Mouse (Mus musculus): ENCODE measurements around the gene Olfml2a. TPM values are rescaled to one million over a fixed set of nuclear protein-coding genes. Genes with fewer than 3 reads are reported as not detected.

Olfml2a gene
- total and polyA plus RNA-seq, 3 experiments = 0.12 to 0.33 TPM; not detected in 1

- DNase-seq (ENCODE audit: low read depth, low spot score) = no peak
- Histone ChIP-seq H3K36me3 (ENCODE audit: control insufficient read depth in 1 of 2, insufficient read depth in 2 of 2, low read length in 2 of 2) (no peaks in the 10 kb centered on the region), H3K4me1 (ENCODE audit: control insufficient read depth in 1 of 2, insufficient read depth in 2 of 2, low read length in 2 of 2) (peaks cover 0 to 3% of the 10 kb centered on the region in 2 experiments; a peak in 2 of 4 replicates), H3K9ac (ENCODE audit: control insufficient read depth, low read depth, low read length, poor library complexity, severe bottlenecking) (no peak overlapping the region), H3K79me2 (ENCODE audit: control insufficient read depth, insufficient read depth, low read length, poor library complexity) (no peaks in the 10 kb centered on the region), H3K9me3 (replicated peaks; ENCODE audit: insufficient read depth, low read length) (no peaks in the 10 kb centered on the region), H3K27ac (ENCODE audit: control insufficient read depth, low read depth, low read length) (no peak overlapping the region), H3K27me3 (ENCODE audit: control insufficient read depth in 1 of 2, insufficient read depth in 2 of 2, low read length in 2 of 2) (no peaks in the 10 kb centered on the region), H3K4me3 (ENCODE audit: control insufficient read depth in 1 of 2, insufficient read depth in 1 of 2, low read depth in 2 of 2, low read length in 2 of 2) (no peak overlapping the region)
- TF ChIP-seq TBP (IDR thresholded peaks at IDR 0.05; ENCODE audit: low read depth, low read length) = no peak
- TF ChIP-seq MXI1 (IDR thresholded peaks at IDR 0.05; ENCODE audit: low read depth, low read length) = no peak
- TF ChIP-seq USF1 (IDR thresholded peaks at IDR 0.05; ENCODE audit: low read depth, low read length) = no peak
- no peak for TF ChIP-seq BHLHE40 (IDR thresholded peaks at IDR 0.05; ENCODE audit: borderline replicate concordance, low read depth, low read length)
- no peak for TF ChIP-seq MYB (IDR thresholded peaks at IDR 0.05; ENCODE audit: low read depth, low read length)
- no peak for TF ChIP-seq CHD1 (IDR thresholded peaks at IDR 0.05; ENCODE audit: low read depth, low read length)
- no peak for TF ChIP-seq E2F4 (IDR thresholded peaks at IDR 0.05; ENCODE audit: borderline replicate concordance, low read depth, low read length)
- no peak for TF ChIP-seq GABPA (IDR thresholded peaks at IDR 0.05; ENCODE audit: low read depth, low read length)
- TF ChIP-seq ETS1 (IDR thresholded peaks at IDR 0.05; ENCODE audit: low read depth, low read length) = no peak
- TF ChIP-seq POLR2AphosphoS5 (IDR thresholded peaks at IDR 0.05; ENCODE audit: borderline replicate concordance, low read depth, low read length) = no peak
- TF ChIP-seq JUND (IDR thresholded peaks at IDR 0.05; ENCODE audit: low read depth, low read length) = no peak
- no peak for TF ChIP-seq ELF1 (IDR thresholded peaks at IDR 0.05; ENCODE audit: low read depth, low read length)
- TF ChIP-seq POLR2AphosphoS2 (IDR thresholded peaks at IDR 0.05; ENCODE audit: low read length) = no peak
- TF ChIP-seq MEF2A (IDR thresholded peaks at IDR 0.05; ENCODE audit: extremely low read depth, insufficient replicate concordance, low read depth, low read length, poor library complexity, severe bottlenecking) = no peak
- no peak for TF ChIP-seq ZNF384 (IDR thresholded peaks at IDR 0.05; ENCODE audit: low read depth, low read length)
- TF ChIP-seq TAL1 (IDR thresholded peaks at IDR 0.05; ENCODE audit: low read length) = no peak
Observed at GRCm38 (mm10) chr2:38956062-38956461, 24.3 kb downstream of the Olfml2a start.

- H3K9ac ChIP-seq (ENCODE audit: control insufficient read depth, low read depth, low read length, poor library complexity, severe bottlenecking) = no peak overlapping the region
- H3K4me1 ChIP-seq (ENCODE audit: control insufficient read depth in 1 of 2, insufficient read depth in 2 of 2, low read length in 2 of 2) = no peaks in the 10 kb centered on the region
- H3K27ac ChIP-seq (ENCODE audit: control insufficient read depth, low read depth, low read length) = no peak overlapping the region
- no peak overlapping the region for H3K4me3 ChIP-seq (ENCODE audit: control insufficient read depth in 1 of 2, insufficient read depth in 1 of 2, low read depth in 2 of 2, low read length in 2 of 2)
- no peaks in the 10 kb centered on the region for H3K27me3 ChIP-seq (ENCODE audit: control insufficient read depth in 1 of 2, insufficient read depth in 2 of 2, low read length in 2 of 2)
- H3K36me3 ChIP-seq (ENCODE audit: control insufficient read depth in 1 of 2, insufficient read depth in 2 of 2, low read length in 2 of 2) = no peaks in the 10 kb centered on the region
- DNase-seq (ENCODE audit: low read depth, low spot score) = no peak
- no peaks in the 10 kb centered on the region for H3K9me3 ChIP-seq (replicated peaks; ENCODE audit: insufficient read depth, low read length)
- no peak for TF ChIP-seq MAFK (IDR thresholded peaks at IDR 0.05; ENCODE audit: borderline replicate concordance, low read depth, low read length)
- TF ChIP-seq MAZ (IDR thresholded peaks at IDR 0.05; ENCODE audit: low read depth, low read length) = no peak
- no peak for TF ChIP-seq CTCF (IDR thresholded peaks at IDR 0.05 in 2 of 3, conservative IDR thresholded peaks at IDR 0.05 in 1 of 3; ENCODE audit: control insufficient read depth in 1 of 3, insufficient read depth in 1 of 3, low read depth in 2 of 3, low read length in 3 of 3, poor library complexity in 1 of 3, severe bottlenecking in 1 of 3)
- TF ChIP-seq ZKSCAN1 (IDR thresholded peaks at IDR 0.05; ENCODE audit: low read depth, low read length) = no peak
- H3K79me2 ChIP-seq (ENCODE audit: control insufficient read depth, insufficient read depth, low read length, poor library complexity) = no peaks in the 10 kb centered on the region
Observed at GRCm38 (mm10) chr2:38957671-38958223, 26.0 kb downstream of the Olfml2a start.

All from MEL (cell line).